Mouse (Mus musculus) gastrocnemius, adult 18-20 months (tissue): ENCODE data around the gene Ppip5k1. TPM values are rescaled to one million over a fixed set of nuclear protein-coding genes. Genes with fewer than 3 reads are reported as not detected.
A peak's percentile ranks its signal among the peaks of the same experiment; 100 is the strongest.
"Not testable (repeated sequence)": the region's sequence is repeated elsewhere in the genome, so short reads cannot be mapped to it uniquely, and the experiment has no call there.

Source experiments
- DNase-seq: peaks from one replicate; pipeline ENCODE4 v3.0.0; 2021; ENCODE audit warnings: low spot score
- long read RNA-seq, 2 experiments: library from polyadenylated mRNA; stranded (forward); transcript quantifications; one replicate each; pipeline ENCODE4 v2.0.0; 2021
- total RNA-seq, 2 experiments: library from RNA; stranded (reverse); gene quantifications; 2 replicates each; pipeline ENCODE4 v1.2.3; 2021

Gene Ppip5k1
- 100 to 1,000 TPM; 107 to 127 TPM for total RNA-seq
- long read RNA-seq, experiment 1, partial matches to known transcripts, result 8 of 32 reads
- long read RNA-seq, experiment 1, other reads (novel, unspliced or antisense), result 22 of 32 reads
- long read RNA-seq, experiment 2, partial matches to known transcripts, result 9 of 25 reads
- long read RNA-seq, experiment 2, other reads (novel, unspliced or antisense), result 16 of 25 reads

DNA sequence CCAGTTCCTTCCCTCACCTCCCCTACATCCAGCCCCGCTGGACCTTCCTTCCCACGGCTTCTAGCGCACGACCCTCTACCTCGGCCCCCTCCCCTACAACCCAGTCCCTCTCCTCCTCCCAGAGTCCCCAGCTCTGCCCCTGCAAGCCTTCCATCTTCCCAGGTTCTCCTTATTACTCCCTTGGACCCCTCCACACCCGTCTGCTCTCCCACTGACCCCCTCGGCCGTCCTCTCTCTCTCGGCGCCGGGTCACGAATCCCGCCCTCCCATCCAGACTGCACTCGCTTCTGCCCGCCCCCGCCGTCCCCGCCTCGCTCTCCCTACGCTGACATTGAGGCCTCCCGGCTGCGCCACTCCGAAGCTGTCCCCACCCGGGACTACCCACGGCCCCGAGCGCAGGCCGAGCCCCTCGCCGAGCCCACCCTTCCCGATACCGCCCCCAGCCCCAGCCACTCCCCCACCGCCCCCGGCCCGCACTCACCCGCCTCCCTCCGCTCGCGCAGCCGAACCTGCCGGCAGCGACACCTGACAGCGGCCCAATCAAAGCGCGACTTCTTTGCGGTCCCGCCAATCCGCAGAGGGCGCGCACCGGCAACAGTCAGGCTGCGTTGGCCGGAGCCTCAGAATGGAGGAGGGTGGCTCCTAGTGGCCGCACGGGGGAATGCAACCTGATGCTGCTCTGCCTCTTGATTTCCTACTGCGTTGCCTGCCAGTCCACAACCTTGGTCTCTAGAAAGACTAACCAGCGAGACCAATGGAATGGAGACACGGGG, at the start of gene Ppip5k1:
Gene Ppip5k1, minus strand, starts transcription at position 577 of the 773 bp plus-strand sequence.
- DNase-seq, result peak; percentile 96

DNA sequence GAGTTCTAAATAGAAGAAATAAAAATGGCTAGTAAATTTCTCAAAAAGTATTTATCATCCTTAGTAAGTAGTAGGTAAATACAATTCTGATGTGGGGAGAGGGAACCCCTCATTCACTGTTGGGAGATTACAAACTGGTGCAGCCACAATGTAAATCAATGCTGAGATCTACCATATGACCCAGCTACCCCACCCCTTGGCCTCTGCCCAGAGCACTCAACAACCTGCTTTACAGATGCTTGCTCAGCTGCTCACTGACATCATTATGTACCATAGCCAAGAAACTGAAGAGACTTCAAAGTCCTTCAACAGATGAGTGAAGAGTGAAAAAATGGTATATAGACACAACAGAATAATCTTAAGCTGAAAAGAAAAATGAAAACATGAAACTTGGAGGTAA, 48.1 kb upstream of the Ppip5k1 start:
- no peak for DNase-seq

DNA sequence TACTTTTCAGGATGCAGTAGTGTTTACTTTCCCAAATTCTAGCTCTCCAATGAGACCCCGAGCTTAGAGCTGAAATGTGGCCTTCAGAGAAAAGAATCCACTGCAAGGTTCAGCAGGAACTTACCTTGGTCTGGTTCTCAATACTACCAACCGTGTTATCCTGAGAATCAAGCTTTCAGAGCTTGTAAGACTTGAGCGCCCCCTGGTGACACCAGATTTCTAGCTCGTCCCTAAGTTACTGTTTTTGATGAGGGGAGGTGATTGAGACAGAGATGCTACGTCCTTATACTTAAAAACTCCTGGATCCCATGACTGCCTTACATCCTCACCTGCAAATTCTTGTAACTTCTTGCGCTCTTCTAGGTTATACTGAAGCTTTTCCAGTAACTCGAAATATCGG, 41.4 kb upstream of the Ppip5k1 start:
- peak; percentile 70 for DNase-seq

DNA sequence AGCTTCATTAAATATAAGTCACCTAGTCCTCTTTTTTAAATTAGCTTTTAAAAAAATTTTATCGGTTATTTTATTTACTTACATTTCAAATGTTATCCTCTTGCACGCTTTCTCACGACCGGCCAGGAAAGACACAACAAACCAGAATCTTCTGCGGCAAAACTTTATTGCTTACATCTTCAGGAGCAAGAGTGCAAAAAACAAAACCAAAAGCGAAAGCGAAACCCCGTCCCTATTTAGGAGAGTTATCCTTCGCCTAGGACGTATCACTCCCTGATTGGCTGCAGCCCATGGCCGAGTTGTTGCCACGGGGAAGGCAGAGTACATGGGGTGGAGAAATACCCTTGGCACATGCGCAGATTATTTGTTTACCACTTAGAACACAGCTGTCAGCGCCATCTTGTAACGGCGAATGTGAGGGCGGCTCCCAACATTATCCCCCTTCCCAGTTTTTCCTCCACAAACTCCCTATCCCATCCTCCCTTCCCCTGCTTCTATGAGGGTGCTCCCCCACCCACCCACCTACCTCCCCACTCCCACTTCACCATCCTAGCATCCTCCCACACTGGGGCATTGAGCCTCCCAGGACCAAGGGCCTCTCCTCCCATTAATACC, 31.9 kb upstream of the Ppip5k1 start, which contains the start of gene Strc:
Gene Strc, minus strand, starts transcription at position 208 of the 615 bp plus-strand sequence.
- DNase-seq, result not testable (repeated sequence)

DNA sequence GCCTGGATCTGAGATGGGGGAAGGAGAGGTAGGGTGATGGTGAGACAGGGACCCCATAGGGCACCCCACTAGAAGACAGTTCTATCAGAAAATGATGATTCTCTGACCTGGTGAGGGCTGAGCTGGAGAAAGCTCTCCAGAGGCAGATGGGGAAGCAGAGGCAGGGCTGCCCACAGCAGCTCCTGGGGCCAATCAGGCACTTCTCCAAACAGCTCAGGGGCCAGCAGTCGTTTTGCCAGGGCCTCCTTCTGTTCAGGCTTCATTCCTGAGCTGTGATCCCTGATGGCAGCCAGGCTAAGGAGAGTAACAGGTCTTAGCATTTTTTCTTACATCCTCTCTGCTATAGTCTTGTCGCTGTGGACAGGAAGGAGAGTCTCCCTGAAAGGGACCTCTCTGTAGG, 19.6 kb upstream of the Ppip5k1 start:
- no peak for DNase-seq

DNA sequence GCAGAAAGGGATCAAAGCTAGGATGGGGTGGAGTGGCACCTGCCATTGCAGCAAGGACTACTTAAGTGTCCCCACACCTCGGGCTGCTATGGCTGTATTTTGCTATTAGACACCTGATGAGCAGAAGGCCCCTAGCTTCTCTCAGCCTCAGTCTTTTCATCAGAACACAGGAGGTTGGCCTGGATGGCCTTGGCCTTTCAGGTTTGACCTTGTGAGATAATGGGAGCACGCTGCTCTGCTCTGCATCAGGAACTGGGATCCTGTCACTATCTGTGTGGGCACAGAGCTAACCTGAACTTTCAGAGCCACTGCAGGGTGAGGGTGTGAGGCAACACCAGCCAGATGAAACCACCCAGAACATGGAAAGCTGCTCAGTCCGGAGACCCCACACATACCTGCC, 17.1 kb upstream of the Ppip5k1 start:
- DNase-seq, result no peak

DNA sequence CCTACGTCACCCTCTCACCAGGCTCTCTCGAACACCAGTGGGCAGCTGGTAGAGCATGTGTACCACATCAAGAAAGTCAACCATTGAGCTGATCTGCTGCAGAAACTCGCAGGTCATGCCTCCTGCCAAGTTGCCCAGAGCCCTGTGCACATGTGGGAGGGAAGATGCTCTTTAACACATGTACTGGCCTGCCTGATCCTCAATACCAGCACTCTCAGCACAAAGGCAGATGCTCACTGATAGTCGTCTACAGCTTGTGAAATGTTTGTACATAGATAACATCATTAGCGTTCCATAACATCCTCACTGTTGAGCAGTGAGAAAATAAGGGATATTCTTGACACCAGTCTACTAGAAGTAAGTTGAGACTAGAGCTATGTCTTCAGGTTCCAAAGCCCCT, 15.7 kb upstream of the Ppip5k1 start:
- DNase-seq, result no peak

DNA sequence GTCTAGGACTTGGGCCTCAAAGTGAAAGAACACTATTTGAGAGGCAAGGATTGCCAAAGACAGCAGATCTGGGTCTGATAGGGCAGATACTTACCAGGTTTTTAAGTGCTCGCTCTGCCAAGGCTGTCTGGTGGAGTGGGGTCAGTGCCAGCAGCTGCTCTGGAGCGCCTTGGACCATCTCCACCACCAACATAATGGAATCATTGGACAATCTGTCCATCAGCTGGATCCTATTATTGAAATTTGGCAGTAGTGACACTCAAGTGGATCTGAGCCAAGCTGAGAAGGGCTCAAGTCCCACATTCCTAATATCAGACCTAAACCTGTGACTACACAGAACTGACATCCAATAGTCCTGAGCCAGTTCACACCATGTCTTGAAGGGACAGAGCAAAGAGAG, 13.6 kb upstream of the Ppip5k1 start:
- no peak for DNase-seq

DNA sequence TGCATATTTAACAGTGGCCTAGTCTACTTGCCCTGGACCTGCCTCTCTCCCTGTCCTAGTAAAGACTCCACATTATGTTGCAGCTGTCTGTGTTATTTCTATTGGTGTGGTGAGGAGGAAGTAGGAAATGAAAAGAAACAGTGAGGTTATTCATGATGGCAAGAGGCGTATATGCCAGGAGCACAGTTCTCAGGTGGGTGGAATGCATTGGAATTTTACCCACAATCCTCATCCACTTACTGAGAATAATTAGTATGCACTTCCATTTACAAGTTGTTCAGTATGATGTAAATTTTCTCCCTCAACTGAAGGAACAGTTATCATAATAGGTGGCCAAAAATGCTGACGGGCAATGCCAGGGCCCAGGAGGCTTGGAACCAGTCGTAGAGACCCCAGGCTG, 8.5 kb upstream of the Ppip5k1 start:
- DNase-seq, result no peak

DNA sequence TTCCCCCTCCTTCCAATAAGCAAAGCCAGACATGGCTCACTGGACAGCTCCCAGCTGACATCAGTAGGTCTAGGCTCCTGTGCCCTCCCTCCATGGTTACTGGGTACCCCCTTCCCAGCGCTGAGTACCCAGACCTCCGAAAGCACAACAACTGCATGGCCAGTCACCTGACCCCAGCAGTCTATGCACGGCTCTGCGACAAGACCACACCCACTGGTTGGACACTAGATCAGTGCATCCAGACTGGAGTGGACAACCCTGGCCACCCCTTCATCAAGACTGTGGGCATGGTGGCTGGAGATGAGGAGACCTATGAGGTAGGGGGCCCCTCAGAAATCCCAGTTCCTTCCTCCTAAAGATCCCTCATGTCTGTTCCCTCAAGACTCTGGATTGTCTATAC, 4.3 kb upstream of the Ppip5k1 start:
- DNase-seq, result no peak

DNA sequence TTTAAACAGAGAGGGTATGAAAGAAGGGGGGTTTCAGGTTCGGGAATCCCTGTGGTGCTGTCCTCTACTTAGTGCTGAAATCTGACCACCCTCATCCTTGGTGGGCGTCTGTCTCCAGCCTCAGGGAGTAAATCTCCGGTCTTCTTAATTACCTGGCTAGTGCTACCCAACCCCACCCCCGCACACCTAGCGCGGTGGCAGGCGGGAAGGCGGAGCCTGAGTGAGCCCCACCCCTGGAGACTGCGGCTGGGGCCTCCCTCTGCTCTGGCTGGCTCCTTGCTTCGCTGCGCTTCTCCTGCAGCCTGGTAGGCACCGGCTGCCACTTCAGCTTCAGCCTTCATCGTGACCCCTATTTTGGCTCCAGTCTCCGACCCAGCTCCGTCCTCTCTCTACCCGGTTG, 3.2 kb upstream of the Ppip5k1 start:
- no peak for DNase-seq

DNA sequence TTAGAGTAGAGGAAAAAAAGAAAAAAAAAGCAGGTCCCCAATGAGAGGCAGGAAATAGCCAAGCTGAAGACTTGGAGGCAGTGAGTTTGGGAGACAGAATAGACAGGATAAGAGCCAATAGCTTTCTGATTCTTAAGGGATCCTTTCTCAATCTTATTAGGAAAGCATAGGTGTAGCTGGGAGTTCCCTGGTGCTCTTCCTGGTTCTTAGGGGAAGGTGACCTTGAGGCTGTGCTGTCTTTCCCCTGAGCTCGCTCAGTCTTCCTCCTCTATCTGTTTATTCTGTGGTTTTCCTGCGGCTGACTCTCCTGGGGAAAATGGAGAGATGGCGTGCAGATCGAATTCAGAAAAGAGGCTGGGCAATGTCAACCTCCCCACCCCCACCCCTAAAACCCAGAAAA, 2.8 kb upstream of the Ppip5k1 start:
- no peak for DNase-seq

DNA sequence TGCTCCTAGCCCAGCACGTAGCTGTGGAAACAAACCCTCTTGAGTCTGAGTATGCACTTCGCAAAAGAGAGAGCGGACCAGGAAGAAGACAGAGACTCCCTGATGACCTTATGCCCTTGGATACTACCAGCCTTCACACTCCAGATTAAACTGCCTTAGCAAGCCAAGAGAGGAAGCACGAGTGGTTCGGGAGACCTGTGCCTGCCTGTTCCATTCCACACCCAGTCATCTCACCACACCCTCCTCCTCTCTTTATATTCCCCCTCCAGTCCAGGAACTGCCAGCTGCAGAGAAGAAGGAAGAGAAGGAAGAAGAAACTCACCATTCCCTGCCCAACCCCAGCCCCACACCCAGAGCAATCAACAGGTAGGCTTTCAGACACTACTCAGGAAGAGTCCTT, 2.3 kb upstream of the Ppip5k1 start, which contains the start of gene Ckmt1:
Gene Ckmt1, plus strand, starts transcription at position 221 of the 400 bp plus-strand sequence.
- DNase-seq, result no peak

DNA sequence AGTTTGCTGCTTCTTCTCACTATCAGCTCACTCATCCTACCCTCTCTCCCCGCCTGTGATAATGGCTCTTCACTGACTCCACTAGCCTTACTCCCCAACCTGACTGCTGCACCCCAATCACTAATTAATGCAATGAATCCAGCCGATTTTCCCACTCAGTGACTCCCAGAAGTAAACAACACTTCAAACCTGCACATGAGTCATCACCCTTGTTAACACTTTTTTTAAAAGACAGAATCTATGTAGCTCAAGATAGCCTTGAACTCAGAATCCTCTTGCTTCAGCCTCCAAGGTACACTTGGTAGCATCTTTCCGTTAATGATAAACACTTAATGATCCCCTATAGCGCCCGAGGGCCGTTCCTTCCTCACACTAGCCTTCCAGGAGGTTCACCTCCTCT, 818 bp downstream of the Ppip5k1 start:
- no peak for DNase-seq

DNA sequence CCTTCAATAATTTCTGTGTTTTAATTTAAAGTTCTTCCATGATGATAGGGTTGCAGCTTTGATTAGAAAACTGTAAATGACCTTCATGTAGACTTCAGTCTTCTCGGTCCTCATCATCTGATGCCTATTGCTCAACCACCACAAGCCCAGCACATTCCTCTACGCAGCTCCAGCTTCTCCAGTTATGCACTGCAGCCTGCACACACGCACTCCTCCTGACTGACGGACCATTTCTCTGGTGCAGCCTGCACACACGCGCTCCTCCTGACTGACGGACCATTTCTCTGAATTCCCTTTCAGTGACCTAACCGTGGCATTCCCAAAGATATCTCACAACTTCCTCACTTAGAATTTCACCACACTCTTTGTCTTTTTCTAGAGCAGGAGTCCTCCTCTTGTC, 2.0 kb downstream of the Ppip5k1 start:
- DNase-seq, result peak; percentile 32

DNA sequence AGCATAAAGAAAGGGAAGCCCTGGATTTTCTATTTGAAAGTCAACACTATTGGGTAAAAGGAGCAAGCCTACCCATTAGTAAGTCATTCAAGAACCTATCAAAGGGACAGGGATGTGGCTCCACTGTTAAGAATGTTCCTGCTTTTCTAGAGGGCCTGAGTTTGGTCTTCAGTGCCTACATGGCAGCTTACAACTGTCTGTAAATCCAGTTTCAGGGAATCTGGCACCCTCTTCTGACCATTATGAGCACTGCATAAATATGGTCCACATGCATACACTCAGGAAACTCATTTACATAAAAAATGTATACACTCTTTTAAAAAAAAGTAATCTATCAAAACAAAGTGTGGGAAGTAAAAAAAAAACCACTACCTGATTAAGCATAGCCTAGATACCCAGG, 16.1 kb downstream of the Ppip5k1 start:
- no peak for DNase-seq

DNA sequence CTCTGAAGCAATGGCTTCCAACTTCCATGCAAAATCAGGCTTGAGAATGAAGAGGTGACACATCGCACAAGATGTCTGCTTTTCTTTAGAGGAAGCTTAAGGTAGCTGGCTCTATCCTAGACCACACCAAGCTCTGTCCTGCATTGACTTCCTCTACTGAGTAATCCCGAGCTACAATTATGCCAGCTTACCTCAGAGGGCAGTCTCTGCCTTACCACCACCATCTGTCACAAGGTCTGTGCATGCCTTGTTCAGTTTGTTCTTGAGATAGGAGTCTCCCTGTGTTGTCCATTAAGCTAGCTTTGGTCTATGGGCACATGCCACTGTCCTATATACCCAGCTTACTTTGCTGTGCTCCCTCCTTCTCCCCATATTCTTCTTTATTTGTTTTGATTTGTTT, 25.7 kb downstream of the Ppip5k1 start:
- DNase-seq, result no peak

DNA sequence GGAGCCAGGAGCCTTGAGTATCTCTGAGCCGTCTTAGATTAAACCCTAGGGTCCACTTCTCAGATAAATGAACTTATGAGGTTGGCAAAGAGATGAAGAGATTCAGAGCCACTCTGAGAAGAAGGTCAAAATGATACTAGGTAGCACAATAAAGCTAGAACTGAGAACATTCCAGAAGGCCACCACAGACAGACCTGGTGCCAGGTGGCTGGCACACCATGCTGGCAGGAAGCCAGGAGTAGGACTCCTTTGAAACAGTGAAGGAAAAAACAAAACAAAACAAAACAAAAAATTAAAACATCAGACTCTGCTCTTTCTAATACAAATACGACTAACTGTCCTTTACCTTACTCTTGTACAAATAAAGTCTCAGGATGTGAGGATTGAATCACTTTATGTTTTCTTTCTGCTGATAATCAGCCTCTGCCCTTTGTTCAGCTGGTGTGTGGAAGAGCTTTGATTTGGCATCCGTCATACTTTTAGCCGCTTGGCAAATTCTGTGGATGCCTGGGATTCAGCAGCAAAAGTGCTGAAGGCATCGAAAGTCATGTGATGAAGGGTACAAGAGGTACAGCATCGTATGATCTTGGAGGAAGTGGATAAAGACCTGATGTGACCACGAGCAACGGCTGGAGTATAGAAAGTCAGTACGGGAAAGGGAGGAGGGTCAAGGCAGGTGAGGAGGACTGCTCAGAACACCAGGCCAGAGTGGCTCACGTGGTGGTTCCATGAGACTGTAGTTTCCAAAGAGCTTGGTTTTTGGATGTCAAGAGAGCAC, 31.3 kb downstream of the Ppip5k1 start:
- no peak for DNase-seq

DNA sequence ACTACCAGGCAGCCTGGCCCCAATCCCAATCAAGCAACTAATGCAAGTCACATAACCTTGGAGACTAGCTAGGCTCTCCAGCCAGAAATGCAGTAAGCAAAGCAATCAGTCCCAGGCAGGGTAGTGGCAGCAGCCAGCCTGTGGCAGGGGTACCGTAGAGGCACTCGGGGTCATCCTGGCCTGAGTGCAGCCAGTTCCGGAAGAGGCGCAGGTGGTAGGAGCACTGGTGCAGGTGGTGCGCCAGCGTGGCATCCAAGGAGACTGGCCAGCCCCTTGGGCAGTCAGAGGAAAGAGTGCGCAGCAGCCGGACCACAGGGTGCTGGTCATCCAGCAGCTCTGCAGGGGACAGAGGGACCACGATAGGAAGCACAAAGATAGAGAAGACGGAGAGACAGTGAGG, 32.2 kb downstream of the Ppip5k1 start:
- no peak for DNase-seq

DNA sequence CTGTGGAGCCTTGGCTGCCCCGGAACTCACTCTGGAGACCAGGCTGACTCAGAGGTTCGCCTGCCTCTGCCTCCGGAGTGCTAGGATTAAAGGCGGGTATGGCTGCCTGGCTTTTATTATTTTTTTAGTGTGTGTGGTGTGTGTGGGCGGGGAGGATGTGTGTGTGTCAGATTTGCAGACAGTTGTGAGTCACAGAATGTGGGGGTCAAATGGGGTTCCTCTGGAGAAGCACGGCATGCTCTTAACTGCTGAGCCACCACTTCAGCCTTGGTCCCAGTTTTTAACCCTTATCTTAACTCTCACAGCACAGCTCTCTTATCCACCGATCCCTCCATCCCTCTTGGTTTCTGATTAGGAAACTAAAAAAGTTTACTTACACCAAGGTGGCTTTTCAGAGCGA, 38.9 kb downstream of the Ppip5k1 start:
- DNase-seq, result no peak

DNA sequence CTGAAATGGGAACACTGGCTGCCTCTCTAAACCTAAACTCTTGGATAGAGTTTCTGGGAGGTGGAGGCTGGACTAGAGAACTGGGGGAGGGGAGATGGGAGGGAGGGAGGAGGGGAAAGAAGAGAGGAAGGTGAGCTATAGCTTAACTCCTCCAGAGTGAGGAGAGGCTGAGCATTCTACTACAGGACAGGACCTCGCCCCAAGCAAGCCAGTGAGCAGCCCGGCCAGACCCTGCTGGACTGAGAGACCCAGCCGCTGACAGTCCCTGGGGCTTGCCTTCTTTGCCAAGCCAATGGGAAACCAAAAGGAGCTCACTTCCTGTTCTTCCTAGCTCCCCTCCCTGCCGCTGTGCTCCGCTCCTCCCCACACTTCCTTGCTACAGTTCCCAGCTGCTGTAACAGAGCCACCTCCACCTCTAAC, 46.2 kb downstream of the Ppip5k1 start:
- DNase-seq, result peak; percentile 44

DNA sequence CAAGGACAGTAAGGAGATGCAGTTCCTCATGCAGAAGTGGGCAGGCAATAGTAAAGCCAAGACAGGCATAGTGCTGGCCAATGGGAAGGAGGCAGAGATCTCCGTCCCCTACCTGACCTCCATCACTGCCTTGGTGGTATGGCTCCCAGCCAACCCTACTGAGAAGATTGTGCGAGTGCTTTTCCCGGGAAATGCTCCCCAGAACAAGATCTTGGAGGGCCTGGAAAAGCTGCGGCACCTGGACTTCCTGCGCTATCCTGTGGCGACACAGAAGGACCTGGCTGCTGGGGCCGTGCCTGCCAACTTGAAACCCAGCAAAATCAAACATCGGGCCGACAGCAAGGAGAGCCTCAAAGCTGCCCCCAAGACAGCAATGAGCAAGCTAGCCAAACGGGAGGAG, 55.2 kb downstream of the Ppip5k1 start:
- DNase-seq, result no peak
